Mouse (Mus musculus) midbrain, postnatal 0 days (tissue): ENCODE data around the gene Adamts8. TPM values are rescaled to one million over a fixed set of nuclear protein-coding genes. Genes with fewer than 3 reads are reported as not detected.

ENCODE experiments used
- ATAC-seq: fragments of 200-750 bp; cut with Nextera tagmentation; 2 replicates; pipeline ENCODE4 v1.8.0; 2017; ENCODE audit warnings: moderate number of reproducible peaks, mild to moderate bottlenecking, moderate TSS enrichment, moderate library complexity; ENCODE audit not compliant: low FRiP score
- DNase-seq: peaks from one replicate; pipeline ENCODE4 v3.0.0-alpha.2; 2015; ENCODE audit warnings: low spot score
- H3K27ac ChIP-seq: fragments of 300-500 bp; sonication (generic); 2 replicates; pipeline ENCODE4 v1.5.1; 2014; ENCODE audit warnings: low read depth, mild to moderate bottlenecking, low read length, mixed read lengths
- H3K27me3 ChIP-seq: fragments of 300-500 bp; sonication (generic); 2 replicates; pipeline ENCODE4 v1.6.1; 2014; ENCODE audit warnings: low read length, control low read depth, mixed read lengths; ENCODE audit not compliant: insufficient read depth
- H3K36me3 ChIP-seq: fragments of 300-500 bp; sonication (generic); 2 replicates; pipeline ENCODE4 v1.6.1; 2014; ENCODE audit warnings: low read length, control low read depth, mixed read lengths; ENCODE audit not compliant: insufficient read depth
- H3K4me1 ChIP-seq: fragments of 300-500 bp; sonication (generic); 2 replicates; pipeline ENCODE4 v1.6.1; 2014; ENCODE audit warnings: mild to moderate bottlenecking, control low read depth, antibody characterized with exemption, low read length, mixed read lengths; ENCODE audit not compliant: insufficient read depth
- H3K4me2 ChIP-seq: fragments of 300-500 bp; sonication (generic); 2 replicates; pipeline ENCODE4 v1.6.1; 2014; ENCODE audit warnings: low read depth, mild to moderate bottlenecking, low read length, mixed read lengths; ENCODE audit not compliant: poor library complexity, severe bottlenecking
- H3K4me3 ChIP-seq: fragments of 300-500 bp; sonication (generic); 2 replicates; pipeline ENCODE4 v1.5.1; 2014; ENCODE audit warnings: low read depth, mild to moderate bottlenecking, low read length, moderate library complexity
- H3K9ac ChIP-seq: fragments of 300-500 bp; sonication (generic); replicated peaks from 2 replicates; pipeline ENCODE4 v1.6.1; 2014; ENCODE audit warnings: mild to moderate bottlenecking, low read length, moderate library complexity, mixed read lengths; ENCODE audit not compliant: poor library complexity, severe bottlenecking
- H3K9me3 ChIP-seq: fragments of 300-500 bp; sonication (generic); 2 replicates; pipeline ENCODE4 v1.6.1; 2016; ENCODE audit warnings: low read length, control low read depth
- CTCF ChIP-seq: IDR thresholded peaks from 2 replicates; pipeline ENCODE4 v1.5.1; 2016; ENCODE audit warnings: antibody characterized with exemption, mild to moderate bottlenecking
- WGBS: fragments of 180-500 bp; shearing (Covaris S2); extraction: QIAGEN DNeasy Blood & Tissue Kit; methylation state at CpG from one replicate; pipeline ENCODE4 v1.1.7; 2014; 5-methylcytosine and 5-hydroxymethylcytosine counted together
- polyA plus RNA-seq: library from polyadenylated mRNA; unstranded; fragments of >200 nt; fragmentation: Nextera tagmentation; extraction: Ambion mirVana; gene quantifications from 2 replicates; pipeline ENCODE4 v1.2.1, GENCODE M21; 2015
- total RNA-seq: library from RNA; depleted of rRNA; stranded (reverse); fragments of >200 nt; gene quantifications from 2 replicates; pipeline ENCODE4 v1.2.3, GENCODE M21; 2014

Gene Adamts8
- total and polyA plus RNA-seq, 2 experiments from 2014 or later: 1.2 to 3.0 TPM

DNA sequence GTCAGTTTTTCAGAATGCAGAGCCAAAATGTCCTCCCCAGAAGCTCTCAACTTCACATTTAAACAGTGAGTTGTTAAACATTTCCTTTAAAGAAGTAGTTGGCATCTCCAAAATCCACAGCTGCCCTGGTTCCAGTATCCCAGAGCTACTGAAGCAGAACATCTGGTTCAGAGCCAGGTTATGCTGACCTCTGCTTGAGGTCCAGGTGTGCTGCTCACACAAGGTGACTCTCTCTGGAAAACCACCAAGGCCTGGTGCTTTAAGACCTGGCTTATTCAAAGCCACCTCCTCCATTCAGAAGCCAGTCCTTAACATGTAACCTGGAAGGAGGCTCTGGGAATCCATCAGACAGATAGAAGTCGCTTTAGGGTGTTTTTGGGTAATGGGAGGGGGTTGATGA lies 2.9 kb downstream of the Adamts8 start:
- Histone ChIP-seq H3K9me3 (no peaks in the 10 kb centered on the region), H3K36me3 (no peaks in the 10 kb centered on the region), H3K9ac (no peak overlapping the region), H3K27ac (no peak overlapping the region), H3K4me2 (no peak overlapping the region), H3K27me3 (peaks cover 22% of the 10 kb centered on the region), H3K4me3 (no peak overlapping the region), H3K4me1 (0 out of 2 replicates have a peak, but pooled peaks cover 3% of the 10 kb centered on the region)
- DNase-seq (no peak), ATAC-seq (no peak)
- WGBS: 72% methylated on average over 1 of the region's 1 CpGs
- TF ChIP-seq CTCF: no peak

GRCm38 (mm10) chr9:30949422-30949821 lies 7.1 kb downstream of the Adamts8 start:
- WGBS: 82% methylated on average over 3 of the region's 3 CpGs
- Histone ChIP-seq H3K27me3 (peaks cover 5% of the 10 kb centered on the region), H3K4me3 (no peak overlapping the region), H3K9ac (no peak overlapping the region), H3K4me1 (no peaks in the 10 kb centered on the region), H3K36me3 (no peaks in the 10 kb centered on the region), H3K27ac (no peak overlapping the region), H3K4me2 (no peak overlapping the region), H3K9me3 (no peaks in the 10 kb centered on the region)
- no peak for DNase-seq
- no peak for ATAC-seq
- no peak for TF ChIP-seq CTCF

- no peak overlapping the region for H3K4me3 ChIP-seq
- no peak for ATAC-seq
- H3K9ac ChIP-seq: no peak overlapping the region
- no peak overlapping the region for H3K27ac ChIP-seq
- no peaks in the 10 kb centered on the region for H3K27me3 ChIP-seq
- H3K4me1 ChIP-seq: no peaks in the 10 kb centered on the region
- TF ChIP-seq CTCF: no peak
- DNase-seq: peak; percentile 64
- 66% methylated on average over 4 of the region's 4 CpGs for WGBS
- no peak overlapping the region for H3K4me2 ChIP-seq
- no peaks in the 10 kb centered on the region for H3K9me3 ChIP-seq
- H3K36me3 ChIP-seq: no peaks in the 10 kb centered on the region
Measured at GRCm38 (mm10) chr9:30949971-30950370, 7.6 kb downstream of the Adamts8 start.

DNA sequence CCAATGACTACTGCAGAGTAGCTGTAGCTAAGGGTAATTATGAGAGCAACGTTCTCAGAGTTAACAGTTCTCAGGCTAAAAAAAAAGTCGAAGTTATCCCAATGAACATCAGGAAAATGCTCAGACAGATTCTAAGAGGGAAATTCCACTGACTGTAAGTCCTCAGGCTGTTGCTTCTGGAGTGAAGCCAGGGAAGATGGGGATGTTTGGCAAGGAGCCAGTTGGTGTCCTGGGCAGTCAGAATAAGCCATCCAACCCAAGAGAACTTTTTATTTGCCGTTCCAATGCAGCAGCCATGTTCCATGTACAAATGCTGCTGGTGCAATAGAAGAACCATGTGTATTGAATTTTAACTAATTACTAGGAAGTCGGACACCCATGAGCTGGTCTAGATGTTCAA lies 8.2 kb downstream of the Adamts8 start:
- no peak for TF ChIP-seq CTCF
- H3K27me3 ChIP-seq: no peaks in the 10 kb centered on the region
- ATAC-seq: no peak
- no peaks in the 10 kb centered on the region for H3K4me1 ChIP-seq
- H3K4me2 ChIP-seq: no peak overlapping the region
- no peaks in the 10 kb centered on the region for H3K36me3 ChIP-seq
- no peak overlapping the region for H3K27ac ChIP-seq
- no peak overlapping the region for H3K4me3 ChIP-seq
- peak; percentile 58 for DNase-seq
- 66% methylated on average over 4 of the region's 4 CpGs for WGBS
- no peaks in the 10 kb centered on the region for H3K9me3 ChIP-seq
- no peak overlapping the region for H3K9ac ChIP-seq

GRCm38 (mm10) chr9:30951461-30951860 lies 9.1 kb downstream of the Adamts8 start:
- 88% methylated on average over 5 of the region's 5 CpGs for WGBS
- DNase-seq: no peak
- Histone ChIP-seq H3K4me1 (no peaks in the 10 kb centered on the region), H3K36me3 (no peaks in the 10 kb centered on the region), H3K4me2 (no peak overlapping the region), H3K9me3 (no peaks in the 10 kb centered on the region), H3K27ac (no peak overlapping the region), H3K27me3 (no peaks in the 10 kb centered on the region), H3K9ac (no peak overlapping the region), H3K4me3 (no peak overlapping the region)
- ATAC-seq: no peak
- TF ChIP-seq CTCF: no peak

DNA sequence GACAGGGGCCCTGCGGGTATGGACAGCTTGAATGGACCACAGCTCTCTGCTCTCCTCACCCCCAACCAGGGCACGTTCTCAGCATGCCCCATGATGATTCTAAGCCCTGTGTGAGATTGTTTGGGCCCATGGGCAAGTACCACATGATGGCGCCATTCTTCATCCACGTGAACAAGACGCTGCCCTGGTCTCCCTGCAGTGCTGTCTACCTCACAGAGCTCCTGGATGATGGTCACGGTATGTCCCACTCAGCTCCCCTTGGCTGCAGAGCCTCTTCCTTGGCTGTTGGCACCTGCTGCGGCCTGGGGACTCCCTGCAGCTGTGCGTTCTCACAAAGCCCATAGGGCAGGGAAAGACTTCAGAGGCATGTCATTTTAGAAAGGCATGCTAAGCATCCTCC lies 10.9 kb downstream of the Adamts8 start:
- WGBS: 67% methylated on average over 8 of the region's 8 CpGs
- Histone ChIP-seq H3K4me2 (no peak overlapping the region), H3K27ac (no peak overlapping the region), H3K27me3 (no peaks in the 10 kb centered on the region), H3K4me1 (no peaks in the 10 kb centered on the region), H3K9me3 (no peaks in the 10 kb centered on the region), H3K36me3 (no peaks in the 10 kb centered on the region), H3K9ac (no peak overlapping the region), H3K4me3 (no peak overlapping the region)
- ATAC-seq (no peak), DNase-seq (no peak)
- peak; percentile 49 for TF ChIP-seq CTCF
